Mouse (Mus musculus) megakaryocyte, embryonic 14.5 days (primary cell): Measurements from ENCODE around the gene Fam171b.

Source experiments
- FLI1 ChIP-seq: IDR thresholded peaks from 2 replicates; pipeline ENCODE4 v1.6.1; 2012; ENCODE audit warnings: low read length, inconsistent platforms, mixed read lengths
- GATA1 ChIP-seq: IDR thresholded peaks from 3 replicates; pipeline ENCODE4 v1.6.1; 2012; ENCODE audit warnings: mixed read lengths, low read length, inconsistent platforms, borderline replicate concordance

- TF ChIP-seq GATA1 (no peak), FLI1 (no peak)
Measured at GRCm38 (mm10) chr2:83812483-83813272, at the start of gene Fam171b.
